8 mouse cellular contexts compared by ENCODE assay signal in the genomic region with DNA sequence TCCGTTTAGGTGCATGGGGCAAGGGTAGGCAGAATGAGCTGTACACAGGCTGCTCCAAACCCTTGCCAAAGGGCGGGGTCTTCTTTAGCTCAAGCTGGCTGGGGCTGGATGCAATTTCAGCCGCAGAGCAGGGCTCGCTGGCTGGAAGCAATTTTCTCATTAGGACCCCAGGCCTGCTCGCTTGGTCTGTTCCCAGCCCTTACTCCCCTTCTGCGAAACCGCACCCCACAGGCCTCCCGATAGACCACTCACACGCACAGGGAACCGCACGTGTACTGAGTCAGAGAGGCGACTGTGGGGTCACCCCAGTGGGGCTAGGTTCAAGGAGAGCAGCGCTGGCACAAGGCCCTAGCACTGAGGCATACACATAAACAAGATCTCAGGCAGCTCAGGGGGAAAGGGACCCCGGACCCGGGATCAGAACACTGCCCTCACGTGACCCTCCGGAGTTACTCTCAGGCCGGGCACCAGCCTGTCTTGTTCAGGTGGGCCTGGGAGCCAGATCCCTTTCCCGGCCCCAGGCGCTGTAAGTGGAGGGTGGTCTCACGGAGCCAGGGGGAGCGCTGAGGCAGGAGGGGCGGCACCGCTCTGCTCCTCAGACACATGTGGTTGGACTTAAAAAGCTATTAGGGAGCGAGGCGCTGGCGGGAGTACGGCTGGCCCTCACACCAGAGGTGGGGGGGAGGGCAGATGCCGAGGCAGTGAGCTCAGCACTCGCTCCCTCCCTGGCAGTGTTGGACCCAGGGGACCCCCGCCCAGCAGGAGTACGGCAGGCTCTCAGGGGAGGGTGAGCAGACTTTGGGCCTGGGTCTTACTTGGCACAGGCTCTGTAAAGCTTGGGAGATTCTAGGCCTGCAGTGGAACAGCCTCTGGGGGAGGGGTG. TPM values are rescaled to one million over a fixed set of nuclear protein-coding genes. Genes with fewer than 3 reads are reported as not detected.
A peak's percentile ranks its signal among the peaks of the same experiment; 100 is the strongest.
DNase-seq lines count a peak whose midpoint lies in the region; ATAC-seq and TF ChIP-seq lines count a peak whose summit lies in the region.

No protein-coding gene starts in this region.

- H3K27me3 ChIP-seq in intestine, embryonic 14.5 days (replicated peaks; ENCODE audit: control insufficient read depth, insufficient read depth, low read length), result peaks cover 21% of the 10 kb centered on the region
- H3K27me3 ChIP-seq in midbrain, embryonic 15.5 days (replicated peaks), result peaks cover 69% of the 10 kb centered on the region

- H3K36me3 ChIP-seq in intestine, embryonic 14.5 days (ENCODE audit: control insufficient read depth, insufficient read depth, low read length), result no peaks in the 10 kb centered on the region
- no peaks in the 10 kb centered on the region for H3K36me3 ChIP-seq in midbrain, embryonic 15.5 days (replicated peaks)

- intact Hi-C loops in gastrocnemius, postnatal 36 days (cut with DNase I), result no loop called here
- intact Hi-C loops in left cerebral cortex, postnatal 14 days (cut with DNase I), result no loop called here

- ATAC-seq in intestine, embryonic 14.5 days (replicated peaks; ENCODE audit: low FRiP score, low TSS enrichment, low read depth), result peak; percentile 49
- peak; percentile 15; the same call in 1 of the 2 replicates for ATAC-seq in midbrain, embryonic 15.5 days (replicated peaks)
- ATAC-seq in inflammation-experienced regulatory T-cells, adult 6 months, result no peak

- no peak for TF ChIP-seq POLR2A in cortical plate, adult 2 months (IDR thresholded peaks at IDR 0.05; ENCODE audit: extremely low read depth, insufficient read depth, low read length)

- peaks cover 39% of the 10 kb centered on the region for H3K4me1 ChIP-seq in cortical plate, adult 2 months (ENCODE audit: control insufficient read depth, insufficient read depth, low read length)
- peaks cover 53% of the 10 kb centered on the region for H3K4me1 ChIP-seq in intestine, embryonic 14.5 days (replicated peaks; ENCODE audit: control insufficient read depth, insufficient read depth, low read length)
- peaks cover 75% of the 10 kb centered on the region for H3K4me1 ChIP-seq in midbrain, embryonic 15.5 days

- TF ChIP-seq CTCF in cortical plate, adult 2 months (IDR thresholded peaks at IDR 0.05; ENCODE audit: extremely low read depth, insufficient read depth, low read length), result no peak

- no peak overlapping the region for H3K9ac ChIP-seq in intestine, embryonic 14.5 days (ENCODE audit: low read length)
- H3K9ac ChIP-seq in midbrain, embryonic 15.5 days, result no peak overlapping the region; the same call in 1 of the 2 replicates

- 20% methylated on average over 32 of the region's 32 CpGs for WGBS in intestine, embryonic 14.5 days
- WGBS in midbrain, embryonic 15.5 days, result 6% methylated on average over 32 of the region's 32 CpGs

- H3K4me2 ChIP-seq in intestine, embryonic 14.5 days (ENCODE audit: low read length), result peak overlapping the region; percentile 40
- H3K4me2 ChIP-seq in midbrain, embryonic 15.5 days, result peak overlapping the region; percentile 10; the same call in 1 of the 2 replicates

- no peak overlapping the region for H3K4me3 ChIP-seq in cortical plate, adult 2 months (ENCODE audit: insufficient read depth, low read length)
- H3K4me3 ChIP-seq in intestine, embryonic 14.5 days (ENCODE audit: low read depth, low read length), result peak overlapping the region; percentile 8; the same call in 1 of the 2 replicates
- H3K4me3 ChIP-seq in midbrain, embryonic 15.5 days, result no peak overlapping the region

- H3K27ac ChIP-seq in cortical plate, adult 2 months (ENCODE audit: insufficient read depth, low read length), result peak overlapping the region; percentile 30; the same call in 1 of the 2 replicates
- peak overlapping the region; percentile 75 for H3K27ac ChIP-seq in intestine, embryonic 14.5 days (ENCODE audit: low read depth)
- peak overlapping the region; percentile 64 for H3K27ac ChIP-seq in midbrain, embryonic 15.5 days

- DNase-seq in adrenal gland, postnatal 14 days, result peak; percentile 58
- no peak for DNase-seq in adrenal gland, adult 8-10 months
- DNase-seq in gastrocnemius, postnatal 36 days, result peak; percentile 73 to 79
- DNase-seq in intestine, embryonic 14.5 days (ENCODE audit: low spot score), result peak; percentile 83
- no peak for DNase-seq in left cerebral cortex, postnatal 14 days (ENCODE audit: low spot score in 2 of 2)

- no peaks in the 10 kb centered on the region for H3K9me3 ChIP-seq in intestine, embryonic 14.5 days (ENCODE audit: control insufficient read depth, low read length)
- H3K9me3 ChIP-seq in midbrain, embryonic 15.5 days, result no peaks in the 10 kb centered on the region

RNA-seq across cellular contexts. Expression of a gene that starts 19.6 kb away (rescaled TPM):
- total RNA-seq in adrenal gland, postnatal 14 days (2021), result 0.52 and 0.90 TPM in 2 replicates
- total RNA-seq in adrenal gland, adult 8-10 months (2022), result under 1 TPM in 2 of 4 experiments, not detected in 2; 0.52 to 0.73 TPM
- polyA plus RNA-seq in cortical plate, adult 2 months (2012; rRNA removed), result 0.30 and 0.42 TPM in 2 replicates
- 1 to 10 TPM in 1 of 2 experiments, not detected in 1; 1.0 TPM for total RNA-seq in gastrocnemius, postnatal 36 days (2021)
- polyA plus RNA-seq in intestine, embryonic 14.5 days (2014; fragmentation: Nextera tagmentation; extraction: Ambion mirVana), result 3.3 and 4.1 TPM in 2 replicates
- 0.97 and 1.8 TPM in 2 replicates for polyA plus RNA-seq in midbrain, embryonic 15.5 days (2015; fragmentation: Nextera tagmentation; extraction: Ambion mirVana)
- 10 to 100 TPM; 11.7 to 25.0 (median 21.7) TPM for polyA plus RNA-seq in inflammation-experienced regulatory T-cells, adult 6 months (2017; shearing (Covaris generic))
- not detected for total RNA-seq in left cerebral cortex, postnatal 14 days (2021)

RNA-seq across cellular contexts. Expression of a gene that starts 41.2 kb away (rescaled TPM):
- total RNA-seq in adrenal gland, postnatal 14 days (2021), result 4.2 and 9.4 TPM in 2 replicates
- 1 to 10 TPM; 3.1 to 5.6 (median 4.2) TPM for total RNA-seq in adrenal gland, adult 8-10 months (2022)
- polyA plus RNA-seq in cortical plate, adult 2 months (2012; rRNA removed), result 3.3 and 3.4 TPM in 2 replicates
- total RNA-seq in gastrocnemius, postnatal 36 days (2021), result 1 to 10 TPM in 1 of 2 experiments, under 1 TPM in 1; 0.96 to 1.4 TPM
- 4.3 and 5.2 TPM in 2 replicates for polyA plus RNA-seq in intestine, embryonic 14.5 days (2014; fragmentation: Nextera tagmentation; extraction: Ambion mirVana)
- 3.4 and 4.2 TPM in 2 replicates for polyA plus RNA-seq in midbrain, embryonic 15.5 days (2015; fragmentation: Nextera tagmentation; extraction: Ambion mirVana)
- polyA plus RNA-seq in inflammation-experienced regulatory T-cells, adult 6 months (2017; shearing (Covaris generic)), result 1 to 10 TPM in 2 of 3 experiments, under 1 TPM in 1; 0.20 to 2.7 (median 1.3) TPM
- 1 to 10 TPM; 2.7 to 4.3 TPM for total RNA-seq in left cerebral cortex, postnatal 14 days (2021)

RNA-seq across cellular contexts. Expression of a gene that starts 54.8 kb away (rescaled TPM):
- total RNA-seq in adrenal gland, postnatal 14 days (2021), result 68.3 and 68.8 TPM in 2 replicates
- 10 to 100 TPM; 81.0 to 86.9 (median 83.7) TPM for total RNA-seq in adrenal gland, adult 8-10 months (2022)
- polyA plus RNA-seq in cortical plate, adult 2 months (2012; rRNA removed), result 86.5 and 86.7 TPM in 2 replicates
- 10 to 100 TPM; 18.1 to 20.1 TPM for total RNA-seq in gastrocnemius, postnatal 36 days (2021)
- 23.7 and 25.0 TPM in 2 replicates for polyA plus RNA-seq in intestine, embryonic 14.5 days (2014; fragmentation: Nextera tagmentation; extraction: Ambion mirVana)
- 16.3 and 17.2 TPM in 2 replicates for polyA plus RNA-seq in midbrain, embryonic 15.5 days (2015; fragmentation: Nextera tagmentation; extraction: Ambion mirVana)
- 1 to 10 TPM; 9.2 to 9.5 (median 9.4) TPM for polyA plus RNA-seq in inflammation-experienced regulatory T-cells, adult 6 months (2017; shearing (Covaris generic))
- 10 to 100 TPM; 90.2 to 91.9 TPM for total RNA-seq in left cerebral cortex, postnatal 14 days (2021)

RNA-seq across cellular contexts. Expression of a gene that starts 56.3 kb away (rescaled TPM):
- total RNA-seq in adrenal gland, postnatal 14 days (2021), result 62.2 and 67.9 TPM in 2 replicates
- total RNA-seq in adrenal gland, adult 8-10 months (2022), result 100 to 1,000 TPM in 2 of 4 experiments, 10 to 100 TPM in 2; 75.4 to 109 (median 88.5) TPM
- 145 and 185 TPM in 2 replicates for polyA plus RNA-seq in cortical plate, adult 2 months (2012; rRNA removed)
- total RNA-seq in gastrocnemius, postnatal 36 days (2021), result 10 to 100 TPM; 39.8 to 43.3 TPM
- 85.9 and 87.0 TPM in 2 replicates for polyA plus RNA-seq in intestine, embryonic 14.5 days (2014; fragmentation: Nextera tagmentation; extraction: Ambion mirVana)
- 63.3 and 66.7 TPM in 2 replicates for polyA plus RNA-seq in midbrain, embryonic 15.5 days (2015; fragmentation: Nextera tagmentation; extraction: Ambion mirVana)
- 10 to 100 TPM; 28.0 to 61.1 (median 55.5) TPM for polyA plus RNA-seq in inflammation-experienced regulatory T-cells, adult 6 months (2017; shearing (Covaris generic))
- 10 to 100 TPM; 89.3 to 96.7 TPM for total RNA-seq in left cerebral cortex, postnatal 14 days (2021)

RNA-seq across cellular contexts. Expression of a gene that starts 57.7 kb away (rescaled TPM):
- 124 and 125 TPM in 2 replicates for total RNA-seq in adrenal gland, postnatal 14 days (2021)
- 100 to 1,000 TPM in 3 of 4 experiments, 10 to 100 TPM in 1; 99.6 to 150 (median 117) TPM for total RNA-seq in adrenal gland, adult 8-10 months (2022)
- 82.8 and 89.1 TPM in 2 replicates for polyA plus RNA-seq in cortical plate, adult 2 months (2012; rRNA removed)
- 100 to 1,000 TPM; 433 to 510 TPM for total RNA-seq in gastrocnemius, postnatal 36 days (2021)
- polyA plus RNA-seq in intestine, embryonic 14.5 days (2014; fragmentation: Nextera tagmentation; extraction: Ambion mirVana), result 12.8 and 14.4 TPM in 2 replicates
- 48.6 and 54.0 TPM in 2 replicates for polyA plus RNA-seq in midbrain, embryonic 15.5 days (2015; fragmentation: Nextera tagmentation; extraction: Ambion mirVana)
- polyA plus RNA-seq in inflammation-experienced regulatory T-cells, adult 6 months (2017; shearing (Covaris generic)), result 1 to 10 TPM in 2 of 3 experiments, under 1 TPM in 1; 0.92 to 6.3 (median 3.1) TPM
- 100 to 1,000 TPM; 402 to 429 TPM for total RNA-seq in left cerebral cortex, postnatal 14 days (2021)

Comparison
In these comparisons a context has a peak if more than half of its experiments do, and no peak if none do; other contexts are left out.
1. DNase-seq: peak in adrenal gland, postnatal 14 days (single experiment), gastrocnemius, postnatal 36 days (2 of 2) and intestine, embryonic 14.5 days (single experiment); none in adrenal gland, adult 8-10 months (single experiment) and left cerebral cortex, postnatal 14 days (0 of 2).
2. Peak in every context shown above with its lines, with median percentiles within 50 percentile points of each other: H3K27ac ChIP-seq.